8 mouse cellular contexts compared by ENCODE assay signal in the genomic region with DNA sequence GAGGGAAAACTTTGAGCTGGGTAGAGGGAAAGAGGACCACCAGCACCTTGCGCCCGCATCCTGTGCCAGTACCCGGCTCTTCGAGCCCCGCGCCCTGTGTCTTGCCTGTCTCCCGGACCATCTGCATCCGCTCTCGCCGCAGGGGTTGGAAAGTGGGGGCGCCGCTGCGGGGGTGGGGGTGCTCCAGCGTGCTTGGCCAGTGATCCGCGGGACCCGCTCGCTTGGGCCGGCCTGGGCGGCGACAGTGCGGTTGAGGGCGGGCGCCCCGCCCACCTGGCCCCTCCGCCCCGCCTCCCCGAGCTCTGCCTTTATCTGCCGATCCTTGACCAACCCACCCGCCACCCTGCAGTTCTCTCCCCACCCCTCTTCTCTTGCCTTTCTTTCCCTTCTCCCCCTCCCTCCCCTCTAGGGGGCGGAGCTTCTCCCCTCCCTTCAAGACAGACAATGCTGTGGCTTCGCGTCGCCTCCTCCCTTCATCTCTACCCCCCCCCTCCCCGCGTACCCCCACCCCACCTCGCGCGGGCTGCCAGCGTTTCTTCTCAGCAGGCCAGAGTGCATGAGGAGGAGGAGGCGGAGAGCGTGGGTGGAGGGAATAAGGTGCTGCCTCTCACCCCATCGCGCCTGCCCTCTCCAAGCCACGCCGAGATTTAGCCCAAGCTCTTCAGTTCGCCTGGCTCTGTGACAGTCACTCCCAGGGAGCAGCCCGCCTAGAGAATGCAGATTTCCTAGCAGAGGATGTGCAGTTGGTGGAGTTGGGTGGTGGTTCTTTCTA. TPM values are rescaled to one million over a fixed set of nuclear protein-coding genes. Genes with fewer than 3 reads are reported as not detected.
DNase-seq lines count a peak whose midpoint lies in the region; ATAC-seq and TF ChIP-seq lines count a peak whose summit lies in the region.

A gene (minus strand): TSS at position 613 of the 772 bp plus-strand sequence.

- H3K27ac ChIP-seq in embryonic facial prominence, embryonic 11.5 days (replicated peaks; ENCODE audit: low read depth, low read length): no peak within 1 kb of the TSS
- no peak within 1 kb of the TSS for H3K27ac ChIP-seq in kidney, adult 2 months (ENCODE audit: insufficient read depth, low read depth, low read length)
- H3K27ac ChIP-seq in limb, embryonic 13.5 days: peak within 1 kb of the TSS; percentile 77
- H3K27ac ChIP-seq in midbrain, embryonic 15.5 days: peak within 1 kb of the TSS; percentile 81

- H3K36me3 ChIP-seq in embryonic facial prominence, embryonic 11.5 days (replicated peaks; ENCODE audit: control insufficient read depth, insufficient read depth, low read depth, low read length): no peaks in the 10 kb centered on the region
- no peaks in the 10 kb centered on the region for H3K36me3 ChIP-seq in kidney, adult 2 months (ENCODE audit: control insufficient read depth, insufficient read depth, low read length)
- no peaks in the 10 kb centered on the region for H3K36me3 ChIP-seq in limb, embryonic 13.5 days
- no peaks in the 10 kb centered on the region for H3K36me3 ChIP-seq in midbrain, embryonic 15.5 days (replicated peaks)

- ATAC-seq in embryonic facial prominence, embryonic 11.5 days (replicated peaks; ENCODE audit: insufficient number of reproducible peaks, low FRiP score, low TSS enrichment, low read depth): peak; percentile 84
- ATAC-seq in limb, embryonic 13.5 days (ENCODE audit: low FRiP score, low read depth): peak; percentile 89
- ATAC-seq in midbrain, embryonic 15.5 days (replicated peaks): peak; percentile 89

- WGBS in embryonic facial prominence, embryonic 11.5 days: under 1% methylated on average over 37 of the region's 48 CpGs
- WGBS in kidney, adult 2 months: 2% methylated on average over 41 of the region's 48 CpGs
- 0% methylated on average over 39 of the region's 48 CpGs for WGBS in limb, embryonic 13.5 days
- under 1% methylated on average over 44 of the region's 48 CpGs for WGBS in midbrain, embryonic 15.5 days

- H3K4me1 ChIP-seq in embryonic facial prominence, embryonic 11.5 days (ENCODE audit: control insufficient read depth, insufficient read depth, low read length): peaks cover 3% of the 10 kb centered on the region; the same call in 1 of the 2 replicates
- H3K4me1 ChIP-seq in kidney, adult 2 months (ENCODE audit: control insufficient read depth, insufficient read depth, low read length): peaks cover 16% of the 10 kb centered on the region
- H3K4me1 ChIP-seq in limb, embryonic 13.5 days: peaks cover 23% of the 10 kb centered on the region
- peaks cover 39% of the 10 kb centered on the region for H3K4me1 ChIP-seq in midbrain, embryonic 15.5 days

- peaks cover 14% of the 10 kb centered on the region for H3K27me3 ChIP-seq in embryonic facial prominence, embryonic 11.5 days (ENCODE audit: control insufficient read depth, insufficient read depth, low read length)
- H3K27me3 ChIP-seq in kidney, adult 2 months (replicated peaks; ENCODE audit: control insufficient read depth, insufficient read depth, low read length): no peaks in the 10 kb centered on the region
- peaks cover 58% of the 10 kb centered on the region for H3K27me3 ChIP-seq in limb, embryonic 13.5 days
- H3K27me3 ChIP-seq in midbrain, embryonic 15.5 days (replicated peaks): no peaks in the 10 kb centered on the region

- peak within 1 kb of the TSS; percentile 92 for H3K4me2 ChIP-seq in embryonic facial prominence, embryonic 11.5 days (ENCODE audit: low read depth, low read length)
- peak within 1 kb of the TSS; percentile 92 for H3K4me2 ChIP-seq in limb, embryonic 13.5 days (replicated peaks)
- H3K4me2 ChIP-seq in midbrain, embryonic 15.5 days: peak within 1 kb of the TSS; percentile 92

- peak; percentile 88 for DNase-seq in 3134 (ENCODE audit: extremely low read depth, insufficient read length, low spot score)
- DNase-seq in adrenal gland, postnatal 14 days: peak; percentile 83
- DNase-seq in embryonic facial prominence, embryonic 11.5 days (ENCODE audit: low spot score): peak; percentile 90
- peak; percentile 88 to 93 for DNase-seq in heart, adult 18-20 months
- DNase-seq in kidney, adult 2 months: peak; percentile 72
- DNase-seq in spleen, postnatal 10 days (ENCODE audit: low spot score in 2 of 2): peak; percentile 63 to 86

- no peak for TF ChIP-seq POLR2A in kidney, adult 2 months (IDR thresholded peaks at IDR 0.05; ENCODE audit: low read depth, low read length)

- peak within 1 kb of the TSS; percentile 57 for H3K9ac ChIP-seq in embryonic facial prominence, embryonic 11.5 days (replicated peaks; ENCODE audit: low read length)
- peak within 1 kb of the TSS; percentile 71 for H3K9ac ChIP-seq in limb, embryonic 13.5 days
- H3K9ac ChIP-seq in midbrain, embryonic 15.5 days: peak within 1 kb of the TSS; percentile 47

- no peaks in the 10 kb centered on the region for H3K9me3 ChIP-seq in embryonic facial prominence, embryonic 11.5 days (replicated peaks; ENCODE audit: control insufficient read depth, low read length)
- H3K9me3 ChIP-seq in limb, embryonic 13.5 days: no peaks in the 10 kb centered on the region
- no peaks in the 10 kb centered on the region for H3K9me3 ChIP-seq in midbrain, embryonic 15.5 days

- peak within 1 kb of the TSS; percentile 52 for H3K4me3 ChIP-seq in embryonic facial prominence, embryonic 11.5 days (ENCODE audit: low read depth, low read length)
- peak within 1 kb of the TSS; percentile 61 for H3K4me3 ChIP-seq in kidney, adult 2 months (ENCODE audit: insufficient read depth, low read depth, low read length)
- peak within 1 kb of the TSS; percentile 60 for H3K4me3 ChIP-seq in limb, embryonic 13.5 days
- peak within 1 kb of the TSS; percentile 64 for H3K4me3 ChIP-seq in midbrain, embryonic 15.5 days

- no peak for TF ChIP-seq CTCF in kidney, adult 2 months (conservative IDR thresholded peaks at IDR 0.05; ENCODE audit: insufficient read depth, insufficient read length, low read depth, low read length)

RNA-seq across cellular contexts. Expression of the gene that starts here (rescaled TPM):
- 9.4 and 22.2 TPM in 2 replicates for total RNA-seq in adrenal gland, postnatal 14 days (2021)
- 9.5 and 10.3 TPM in 2 replicates for polyA plus RNA-seq in embryonic facial prominence, embryonic 11.5 days (2014; fragmentation: Nextera tagmentation; extraction: Ambion mirVana)
- 10 to 100 TPM in 1 of 2 experiments, 1 to 10 TPM in 1; 7.7 to 11.7 TPM for total RNA-seq in heart, adult 18-20 months (2021)
- 4.6 and 9.2 TPM in 2 replicates for polyA plus RNA-seq in kidney, adult 2 months (2012; rRNA removed)
- polyA plus RNA-seq in limb, embryonic 13.5 days (2015; fragmentation: Nextera tagmentation; extraction: Ambion mirVana): 7.0 and 9.5 TPM in 2 replicates
- 27.7 and 29.4 TPM in 2 replicates for polyA plus RNA-seq in midbrain, embryonic 15.5 days (2015; fragmentation: Nextera tagmentation; extraction: Ambion mirVana)

Comparison
In these comparisons a context has a peak if more than half of its experiments do, and no peak if none do; other contexts are left out.
1. H3K27ac ChIP-seq: peak in limb, embryonic 13.5 days (single experiment) and midbrain, embryonic 15.5 days (single experiment); none in embryonic facial prominence, embryonic 11.5 days (single experiment) and kidney, adult 2 months (single experiment).
2. Peak in every context shown above with its lines, with median percentiles within 50 percentile points of each other: DNase-seq, ATAC-seq, H3K4me2 ChIP-seq, H3K4me3 ChIP-seq and H3K9ac ChIP-seq.